Mouse (Mus musculus): ENCODE results near the gene Gm11985.

DNA sequence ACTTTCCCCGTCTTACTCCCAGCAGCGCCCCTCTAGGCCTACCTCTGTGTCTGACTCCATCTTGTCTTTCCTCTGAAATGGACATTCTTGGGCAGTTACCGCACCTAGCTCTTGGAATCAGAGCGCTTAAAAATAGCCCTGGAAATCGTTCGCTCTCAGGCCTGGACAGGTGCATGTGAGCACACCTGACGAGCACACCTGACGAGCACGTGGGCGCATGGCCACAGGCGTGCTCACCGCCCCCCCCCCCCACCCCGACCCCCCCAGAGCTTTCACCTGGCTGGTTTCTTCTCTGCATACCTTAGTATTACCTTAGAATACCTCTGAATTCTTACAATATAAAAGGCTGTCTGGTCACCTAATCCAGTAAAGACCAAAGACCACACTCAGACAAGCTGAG lies at the start of gene Gm11985:
- TF ChIP-seq RAD21 (IDR thresholded peaks at IDR 0.05; ENCODE audit: low read depth, low read length) (no peak), ZKSCAN1 (IDR thresholded peaks at IDR 0.05; ENCODE audit: borderline replicate concordance, low read depth, low read length) (no peak), EP300 (IDR thresholded peaks at IDR 0.05; ENCODE audit: low read length) (no peak), BHLHE40 (IDR thresholded peaks at IDR 0.05; ENCODE audit: low read depth, low read length) (no peak), USF1 (IDR thresholded peaks at IDR 0.05; ENCODE audit: low read depth, low read length) (no peak), E2F4 (IDR thresholded peaks at IDR 0.05; ENCODE audit: insufficient replicate concordance, low read depth, low read length) (no peak), HCFC1 (IDR thresholded peaks at IDR 0.05; ENCODE audit: low read depth, low read length) (no peak), TBP (conservative IDR thresholded peaks at IDR 0.05; ENCODE audit: low read depth, low read length) (no peak)
